Mouse (Mus musculus) heart, embryonic 11.5 days (tissue): ENCODE measurements around the gene Nfic. TPM values are rescaled to one million over a fixed set of nuclear protein-coding genes. Genes with fewer than 3 reads are reported as not detected.

Source experiments
- ATAC-seq: fragments of 200-750 bp; cut with Nextera tagmentation; replicated peaks from 2 replicates; pipeline ENCODE4 v1.8.0; 2017; ENCODE audit warnings: moderate library complexity; ENCODE audit not compliant: insufficient number of reproducible peaks, low FRiP score, low TSS enrichment
- H3K27ac ChIP-seq: fragments of 300-500 bp; sonication (generic); 2 replicates; pipeline ENCODE4 v1.5.1; 2014; ENCODE audit warnings: mild to moderate bottlenecking, low read depth, low read length
- H3K27me3 ChIP-seq: fragments of 300-500 bp; sonication (generic); 2 replicates; pipeline ENCODE4 v1.6.1; 2014; ENCODE audit warnings: mild to moderate bottlenecking, low read length, mixed read lengths; ENCODE audit not compliant: control insufficient read depth, insufficient read depth
- H3K36me3 ChIP-seq: fragments of 300-500 bp; sonication (generic); 2 replicates; pipeline ENCODE4 v1.6.1; 2014; ENCODE audit warnings: mild to moderate bottlenecking, low read length, moderate library complexity, mixed read lengths; ENCODE audit not compliant: control insufficient read depth, insufficient read depth
- H3K4me1 ChIP-seq: fragments of 300-500 bp; sonication (generic); 2 replicates; pipeline ENCODE4 v1.6.1; 2014; ENCODE audit warnings: low read length; ENCODE audit not compliant: control insufficient read depth, insufficient read depth
- H3K4me2 ChIP-seq: fragments of 300-500 bp; sonication (generic); 2 replicates; pipeline ENCODE4 v1.6.1; 2014; ENCODE audit warnings: mild to moderate bottlenecking, moderate library complexity
- H3K4me3 ChIP-seq: fragments of 300-500 bp; sonication (generic); 2 replicates; pipeline ENCODE4 v1.5.1; 2014; ENCODE audit warnings: low read depth, low read length
- H3K9ac ChIP-seq: fragments of 300-500 bp; sonication (generic); 2 replicates; pipeline ENCODE4 v1.6.1; 2014; ENCODE audit warnings: mild to moderate bottlenecking, low read depth, low read length, moderate library complexity
- H3K9me3 ChIP-seq: fragments of 300-500 bp; sonication (generic); replicated peaks from 2 replicates; pipeline ENCODE4 v1.6.1; 2016; ENCODE audit warnings: low read length; ENCODE audit not compliant: control insufficient read depth
- WGBS: fragments of 180-500 bp; shearing (Covaris S2); extraction: QIAGEN DNeasy Blood & Tissue Kit; methylation state at CpG from one replicate; pipeline ENCODE4 v1.1.7; 2014; ENCODE audit not compliant: insufficient replicate concordance; 5-methylcytosine and 5-hydroxymethylcytosine counted together
- polyA plus RNA-seq: library from polyadenylated mRNA; unstranded; fragments of >200 nt; fragmentation: Nextera tagmentation; extraction: Ambion mirVana; gene quantifications from 2 replicates; pipeline ENCODE4 v1.2.1, GENCODE M21; 2014

Gene Nfic
- polyA plus RNA-seq, 1 experiment from 2014 or later = 28.1 TPM

DNA sequence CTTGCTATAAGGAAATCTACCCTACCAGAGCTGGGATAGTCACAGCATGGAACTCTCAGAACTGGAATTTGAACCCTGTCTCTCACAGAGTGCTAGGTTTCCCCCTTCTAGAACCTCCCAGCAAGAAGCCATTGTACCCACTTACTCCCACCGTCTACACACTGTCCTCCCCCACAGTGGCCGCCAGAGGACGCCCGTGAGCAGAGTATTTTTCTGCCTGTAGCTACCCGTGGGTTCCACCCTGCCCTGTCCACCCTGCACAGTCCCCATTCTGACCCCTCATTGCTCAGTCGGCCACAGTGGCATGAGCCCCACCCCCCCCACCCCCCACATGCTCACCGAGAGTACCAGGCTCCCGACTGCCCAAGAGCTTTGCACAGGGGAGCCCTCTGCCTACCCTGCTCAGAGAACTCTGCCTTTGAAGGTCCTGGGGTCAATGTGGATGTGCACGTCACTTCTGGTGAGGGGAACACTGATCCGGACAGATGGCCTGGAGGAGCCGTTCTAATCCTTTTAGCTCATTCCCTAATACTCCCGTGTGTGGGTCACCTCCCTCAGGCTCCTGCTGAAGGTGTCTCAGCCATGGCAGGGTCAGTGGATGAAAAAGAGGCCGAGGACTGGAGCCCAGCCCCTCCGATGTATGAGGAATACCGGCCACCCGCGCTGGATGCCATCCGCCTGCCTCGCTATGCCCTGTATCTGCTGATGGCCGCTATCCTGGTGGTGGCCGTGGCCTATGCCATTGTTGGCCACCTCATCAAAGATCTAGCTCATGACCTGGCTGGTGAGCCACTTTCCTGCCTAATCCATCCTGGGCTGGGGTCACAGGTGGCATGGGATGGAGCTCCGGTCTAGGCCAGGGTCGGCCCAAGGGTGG lies 65.4 kb downstream of the Nfic start:
- 0 out of 2 replicates have a peak, but pooled peaks have one; percentile 31 for ATAC-seq

GRCm38 (mm10) chr10:81389373-81389772 lies 66.1 kb downstream of the Nfic start:
- Histone ChIP-seq H3K9me3 (no peaks in the 10 kb centered on the region), H3K4me2 (no peak overlapping the region), H3K36me3 (peaks cover 23% of the 10 kb centered on the region), H3K27me3 (no peaks in the 10 kb centered on the region), H3K4me3 (no peak overlapping the region), H3K9ac (peak overlapping the region; percentile 52), H3K27ac (no peak overlapping the region), H3K4me1 (peaks cover 34% of the 10 kb centered on the region)
- no peak for ATAC-seq
- 55% methylated on average over 3 of the region's 3 CpGs for WGBS

More for the DNA sequence above, 65.4 kb downstream of the Nfic start:
- no peaks in the 10 kb centered on the region for H3K27me3 ChIP-seq
- no peak overlapping the region for H3K4me2 ChIP-seq
- peaks cover 31% of the 10 kb centered on the region for H3K4me1 ChIP-seq
- no peaks in the 10 kb centered on the region for H3K9me3 ChIP-seq
- peaks cover 23% of the 10 kb centered on the region for H3K36me3 ChIP-seq
- H3K4me3 ChIP-seq = no peak overlapping the region
- peak overlapping the region; percentile 52 for H3K9ac ChIP-seq
- H3K27ac ChIP-seq = no peak overlapping the region
- WGBS = 58% methylated on average over 23 of the region's 23 CpGs

- H3K9me3 ChIP-seq = no peaks in the 10 kb centered on the region
- no peak within 1 kb of the TSS for H3K4me3 ChIP-seq
- H3K27me3 ChIP-seq = no peaks in the 10 kb centered on the region
- H3K36me3 ChIP-seq = peaks cover 23% of the 10 kb centered on the region
- no peak within 1 kb of the TSS for H3K27ac ChIP-seq
- peak within 1 kb of the TSS; percentile 52 for H3K9ac ChIP-seq
- H3K4me1 ChIP-seq = peaks cover 28% of the 10 kb centered on the region
- H3K4me2 ChIP-seq = no peak within 1 kb of the TSS
- ATAC-seq = no peak
- WGBS = 80% methylated on average over 5 of the region's 5 CpGs
Observed at GRCm38 (mm10) chr10:81388505-81389055, 66.9 kb downstream of the Nfic start, which contains the start of gene Gm48552. Gene Gm48552 (plus strand): TSS chr10:81389005.

- Histone ChIP-seq H3K4me1 (peaks cover 19% of the 10 kb centered on the region), H3K27ac (no peak overlapping the region), H3K4me2 (no peak overlapping the region), H3K36me3 (peaks cover 23% of the 10 kb centered on the region), H3K9me3 (no peaks in the 10 kb centered on the region), H3K4me3 (no peak overlapping the region), H3K9ac (no peak overlapping the region), H3K27me3 (no peaks in the 10 kb centered on the region)
- no peak for ATAC-seq
- WGBS = 93% methylated on average over 20 of the region's 20 CpGs
Observed at GRCm38 (mm10) chr10:81387716-81388115, 67.7 kb downstream of the Nfic start.

- H3K9ac ChIP-seq = 0 out of 2 replicates have a peak overlapping the region, but pooled peaks have one; percentile 16
- H3K4me2 ChIP-seq = peak overlapping the region; percentile 72
- H3K4me3 ChIP-seq = peak overlapping the region; percentile 97
- peaks cover 28% of the 10 kb centered on the region for H3K4me1 ChIP-seq
- no peak overlapping the region for H3K27ac ChIP-seq
- H3K27me3 ChIP-seq = no peaks in the 10 kb centered on the region
- H3K36me3 ChIP-seq = peaks cover 23% of the 10 kb centered on the region
- ATAC-seq = no peak
- 78% methylated on average over 22 of the region's 22 CpGs for WGBS
- no peaks in the 10 kb centered on the region for H3K9me3 ChIP-seq
Observed at GRCm38 (mm10) chr10:81385603-81386306, 69.7 kb downstream of the Nfic start.

DNA sequence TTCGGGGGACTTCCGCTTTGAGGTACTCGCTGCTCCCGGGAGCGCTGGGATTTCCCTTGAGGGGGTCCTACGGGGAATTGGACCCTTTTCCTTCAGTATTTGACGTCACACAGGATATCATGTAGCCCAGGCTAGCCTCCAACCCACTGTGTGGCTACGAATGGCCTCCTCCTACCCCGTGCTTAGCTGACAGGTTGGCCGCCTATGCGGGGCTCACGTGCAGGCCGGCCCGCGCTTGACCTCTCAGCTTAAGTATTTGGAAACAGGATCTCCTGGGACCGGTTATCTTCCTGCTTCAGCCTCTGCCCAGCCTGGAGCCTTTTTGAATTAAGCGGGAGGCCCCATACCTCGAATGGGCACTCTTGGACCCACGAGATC lies 70.8 kb downstream of the Nfic start:
- Histone ChIP-seq H3K9ac (peak overlapping the region; percentile 90), H3K4me3 (peak overlapping the region; percentile 97), H3K27ac (peak overlapping the region; percentile 86), H3K9me3 (no peaks in the 10 kb centered on the region), H3K4me1 (peaks cover 27% of the 10 kb centered on the region), H3K36me3 (peaks cover 23% of the 10 kb centered on the region), H3K4me2 (peak overlapping the region; percentile 72), H3K27me3 (no peaks in the 10 kb centered on the region)
- peak; percentile 9; the same call in 1 of the 2 replicates for ATAC-seq
- under 1% methylated on average over 19 of the region's 19 CpGs for WGBS

GRCm38 (mm10) chr10:81383802-81384604 lies 71.4 kb downstream of the Nfic start, which contains the start of the genes Dohh and Gm48551:
Gene Dohh (plus strand): TSS chr10:81384428.
Gene Gm48551 (plus strand): TSS chr10:81384466.
- peaks cover 23% of the 10 kb centered on the region for H3K36me3 ChIP-seq
- ATAC-seq = peak; percentile 90

More at GRCm38 (mm10) chr10:81383802-81384604, 71.4 kb downstream of the Nfic start, which contains the start of the genes Dohh and Gm48551:
- Histone ChIP-seq H3K27me3 (no peaks in the 10 kb centered on the region), H3K4me3 (peak within 1 kb of the TSS; percentile 97), H3K9ac (peak within 1 kb of the TSS; percentile 90), H3K4me1 (peaks cover 26% of the 10 kb centered on the region), H3K9me3 (no peaks in the 10 kb centered on the region), H3K4me2 (peak within 1 kb of the TSS; percentile 72), H3K27ac (peak within 1 kb of the TSS; percentile 86)
- WGBS = 6% methylated on average over 52 of the region's 54 CpGs
